Mouse (Mus musculus) embryonic fibroblast, embryonic 13.5 days (primary cell): ENCODE results near the gene Tchp.

Experiments
- CTCF ChIP-seq: IDR thresholded peaks from 2 replicates; pipeline ENCODE4 v1.5.1; 2011; ENCODE audit warnings: mild to moderate bottlenecking, control low read depth, low read length, moderate library complexity, borderline replicate concordance; ENCODE audit not compliant: insufficient read depth
- POLR2A ChIP-seq: IDR thresholded peaks from 2 replicates; pipeline ENCODE4 v1.6.1; 2011; ENCODE audit warnings: low read depth, mild to moderate bottlenecking, control low read depth, low read length, moderate library complexity

- TF ChIP-seq POLR2A (no peak), CTCF (no peak)
Observed at GRCm38 (mm10) chr5:114720784-114721183, 13.2 kb downstream of the Tchp start.
